Mouse (Mus musculus): Measurements from ENCODE around the gene Spata1. TPM values are rescaled to one million over a fixed set of nuclear protein-coding genes. Genes with fewer than 3 reads are reported as not detected.

Gene Spata1
- total RNA-seq, 2 experiments from 2014 or later: 2.2 to 2.3 TPM

GRCm38 (mm10) chr3:146426489-146426888 is 73.1 kb downstream of the Spata1 start:
- DNase-seq (ENCODE audit: low spot score): no peak
- intact Hi-C loops (cut with DNase I): no loop called here

- no peak for DNase-seq (ENCODE audit: low spot score)
- intact Hi-C loops (cut with DNase I): no loop called here
Measured at GRCm38 (mm10) chr3:146425902-146426301, 73.7 kb downstream of the Spata1 start.

DNA sequence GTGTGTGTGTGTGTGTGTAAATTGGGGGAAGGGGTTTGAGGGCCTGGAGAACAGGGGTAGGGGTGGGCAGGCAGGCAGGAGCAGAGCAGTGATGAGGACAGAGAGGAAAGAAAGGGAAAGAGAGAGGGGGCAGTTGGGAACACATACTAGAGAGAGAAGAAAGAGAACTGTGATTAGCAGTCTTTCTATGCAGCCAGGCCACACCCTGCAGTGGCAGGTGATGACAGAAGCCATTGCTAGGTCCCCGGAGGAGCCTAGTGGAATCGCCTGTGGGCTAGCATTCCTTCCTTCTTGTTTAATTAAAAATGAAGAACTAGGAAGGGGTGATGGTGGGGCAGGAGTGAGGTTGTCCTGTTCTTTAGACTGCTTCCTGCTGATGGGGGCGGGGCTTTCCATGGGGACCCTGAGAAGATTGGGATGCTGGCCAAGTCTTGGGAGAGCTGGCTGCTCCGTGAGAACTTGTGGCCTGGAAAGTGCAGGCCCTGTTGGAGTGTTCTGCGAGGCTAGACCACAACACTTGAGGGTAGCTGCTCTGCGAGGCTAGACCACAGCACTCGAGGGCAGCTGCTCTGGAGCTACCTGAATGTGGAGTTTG is 75.2 kb downstream of the Spata1 start:
- intact Hi-C loops (cut with DNase I): no loop called here
- DNase-seq (ENCODE audit: low spot score): no peak

GRCm38 (mm10) chr3:146423710-146424109 is 75.8 kb downstream of the Spata1 start:
- DNase-seq (ENCODE audit: low spot score): no peak
- intact Hi-C loops (cut with DNase I): no loop called here

DNA sequence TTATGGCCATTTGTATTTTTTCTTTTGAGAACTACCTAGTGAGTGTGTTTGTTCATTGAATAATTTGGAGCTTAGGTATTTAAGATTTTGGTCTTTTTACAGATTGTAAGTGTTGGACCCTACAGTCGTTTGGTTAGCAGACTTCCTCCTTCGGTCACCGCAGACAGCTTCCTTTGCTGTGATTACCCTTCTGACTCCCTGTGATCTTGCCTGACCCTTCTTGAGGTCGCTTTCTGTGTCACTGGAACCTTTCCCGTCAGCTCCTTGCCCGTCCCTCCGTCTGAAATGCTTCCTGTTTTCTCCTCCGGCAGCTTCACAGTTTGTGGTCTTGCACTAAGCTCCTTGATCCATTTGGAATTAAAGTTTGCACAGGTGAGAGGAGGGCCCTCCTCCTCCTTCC is 77.8 kb downstream of the Spata1 start:
- no peak for DNase-seq (ENCODE audit: low spot score)
- intact Hi-C loops (cut with DNase I): no loop called here

- intact Hi-C loops (cut with DNase I): no loop called here
- no peak for DNase-seq (ENCODE audit: low spot score)
Measured at GRCm38 (mm10) chr3:146419992-146420537, 79.5 kb downstream of the Spata1 start.

- intact Hi-C loops (cut with DNase I): no loop called here
- no peak for DNase-seq (ENCODE audit: low spot score)
Measured at GRCm38 (mm10) chr3:146419534-146419933, 80.0 kb downstream of the Spata1 start.

GRCm38 (mm10) chr3:146418901-146419300 is 80.7 kb downstream of the Spata1 start:
- no peak for DNase-seq (ENCODE audit: low spot score)
- intact Hi-C loops (cut with DNase I): no loop called here

GRCm38 (mm10) chr3:146417873-146418272 is 81.7 kb downstream of the Spata1 start:
- intact Hi-C loops (cut with DNase I): no loop called here
- no peak for DNase-seq (ENCODE audit: low spot score)

DNA sequence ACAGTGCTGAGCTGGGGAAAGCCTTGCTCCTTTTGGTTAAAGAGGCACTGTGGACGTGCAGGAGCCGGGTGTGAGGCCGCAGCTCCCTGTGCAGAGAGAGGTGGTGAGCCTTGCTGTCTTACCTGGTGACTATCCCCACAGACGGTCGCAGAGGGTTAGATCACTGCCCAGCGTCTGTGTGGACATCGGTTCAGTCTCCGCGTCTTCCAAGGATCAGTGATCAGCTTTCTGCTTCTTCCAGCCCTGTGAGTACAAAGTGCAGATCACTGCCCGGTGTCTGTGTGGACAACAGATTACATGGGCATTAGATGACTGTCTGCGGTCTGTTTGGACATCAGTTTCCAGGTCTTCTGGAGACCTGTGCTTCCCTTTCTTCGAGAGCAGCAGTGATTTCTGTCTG is 85.0 kb downstream of the Spata1 start:
- intact Hi-C loops (cut with DNase I): no loop called here
- no peak for DNase-seq (ENCODE audit: low spot score)

DNA sequence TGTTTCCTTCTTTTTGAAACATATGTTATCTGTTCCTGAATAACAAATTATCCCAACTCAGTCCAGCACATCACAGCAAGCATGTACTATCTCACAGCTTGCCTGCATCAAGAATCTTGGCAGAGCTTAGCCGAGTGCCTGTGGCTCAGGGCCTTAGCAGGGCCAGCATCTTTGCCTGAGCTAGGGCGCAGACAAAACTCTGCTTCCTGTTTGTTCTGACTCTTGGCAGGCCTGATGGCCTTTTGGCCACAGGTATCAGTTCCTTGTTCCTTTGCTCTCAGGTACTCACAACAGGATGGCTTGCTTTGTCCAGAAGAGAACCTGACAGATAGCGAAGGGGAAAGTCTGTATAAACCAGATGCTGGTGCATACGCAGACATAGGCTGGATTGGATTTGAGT is 85.6 kb downstream of the Spata1 start:
- intact Hi-C loops (cut with DNase I): no loop called here
- no peak for DNase-seq (ENCODE audit: low spot score)

DNA sequence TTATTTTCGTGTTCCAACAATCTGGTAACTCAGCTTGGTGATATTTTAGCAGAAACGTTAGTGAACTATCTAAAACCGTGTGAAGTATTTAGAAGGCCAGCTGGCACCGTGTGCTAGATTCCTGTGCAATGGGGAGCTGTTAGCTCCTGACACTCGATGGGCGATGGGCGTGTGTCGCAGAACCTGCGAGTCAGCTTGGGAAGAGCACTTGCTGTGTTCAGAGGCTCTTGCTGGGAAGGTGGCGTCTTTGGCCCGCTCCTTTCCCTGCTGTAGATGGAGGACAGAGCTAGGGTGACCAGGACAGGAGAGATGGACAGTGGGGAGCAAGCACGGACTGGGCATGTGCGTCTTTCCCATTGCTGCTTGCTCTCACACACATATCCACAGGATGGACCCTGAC is 86.5 kb downstream of the Spata1 start:
- intact Hi-C loops (cut with DNase I): no loop called here
- DNase-seq (ENCODE audit: low spot score): no peak

- intact Hi-C loops (cut with DNase I): no loop called here
- no peak for DNase-seq (ENCODE audit: low spot score)
Measured at GRCm38 (mm10) chr3:146412480-146412879, 87.1 kb downstream of the Spata1 start.

GRCm38 (mm10) chr3:146412008-146412407 is 87.5 kb downstream of the Spata1 start:
- intact Hi-C loops (cut with DNase I): no loop called here

DNA sequence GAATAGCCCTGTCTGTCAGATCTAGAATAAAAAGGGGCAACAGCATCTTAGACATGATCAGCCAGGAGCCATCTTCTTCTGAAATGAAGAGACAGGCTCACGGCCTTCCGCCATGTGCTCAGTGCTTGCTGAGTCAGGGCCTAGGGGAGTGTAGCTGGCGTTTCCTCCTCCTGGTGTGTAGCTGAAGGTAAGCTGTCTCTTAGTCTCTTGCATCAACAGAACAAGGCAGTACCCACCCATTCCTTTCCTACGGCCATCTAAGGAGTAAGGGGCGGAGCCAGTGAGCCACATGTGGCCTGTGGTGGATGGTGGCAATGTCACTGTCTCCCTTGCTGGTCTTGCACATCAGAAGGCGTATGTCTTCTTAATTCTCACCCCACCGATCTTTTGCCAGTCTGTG is 89.4 kb downstream of the Spata1 start:
- intact Hi-C loops (cut with DNase I): no loop called here
- no peak for DNase-seq (ENCODE audit: low spot score)

More at GRCm38 (mm10) chr3:146412008-146412407, 87.5 kb downstream of the Spata1 start:
- no peak for DNase-seq (ENCODE audit: low spot score)

Other genes with a start within 250 kb of the Spata1 start
- gene Ssx2ip, start 95.1 kb downstream of the Spata1 start, total RNA-seq (2021): 10 to 100 TPM; 12.4 to 12.5 TPM
- 1 to 10 TPM; 4.2 to 4.4 TPM for gene Ctbs, start 50.0 kb downstream of the Spata1 start, total RNA-seq (2021)
- 100 to 1,000 TPM; 197 to 229 TPM for gene Gng5, start 54 bp upstream of the Spata1 start, total RNA-seq (2021)
- 10 to 100 TPM; 13.6 to 15.5 TPM for gene Rpf1, start 21.7 kb upstream of the Spata1 start, total RNA-seq (2021)
- not detected for gene Uox, start 70.7 kb upstream of the Spata1 start, total RNA-seq (2021)
- gene Dnase2b, start 115.8 kb upstream of the Spata1 start, total RNA-seq (2021): not detected
- gene 4930503B20Rik, start 151.6 kb upstream of the Spata1 start, total RNA-seq (2021): not detected
- 1 to 10 TPM; 2.5 to 2.9 TPM for gene Samd13, start 185.8 kb upstream of the Spata1 start, total RNA-seq (2021)

All from heart, postnatal 25 days (tissue).